ENCODE assay signal across 8 mouse cellular contexts in genomic region chr16:76432304-76432703, GRCm38 (mm10). TPM values are rescaled to one million over a fixed set of nuclear protein-coding genes. Genes with fewer than 3 reads are reported as not detected.
DNase-seq lines count a peak whose midpoint lies in the region; ATAC-seq and TF ChIP-seq lines count a peak whose summit lies in the region.

No protein-coding gene starts in this region.

- H3K4me3 ChIP-seq in midbrain, postnatal 0 days (ENCODE audit: low read depth, low read length) = no peak overlapping the region
- no peak overlapping the region for H3K4me3 ChIP-seq in midbrain, embryonic 11.5 days (ENCODE audit: low read depth, low read length)
- H3K4me3 ChIP-seq in lung, adult 2 months (replicated peaks; ENCODE audit: extremely low read depth, low read depth, low read length) = no peak overlapping the region

- DNase-seq in midbrain, postnatal 0 days (ENCODE audit: low spot score) = peak; percentile 40
- no peak for DNase-seq in midbrain, embryonic 11.5 days (ENCODE audit: low spot score, missing footprints)
- peak; percentile 63 to 69 for DNase-seq in cerebellum, adult 18-20 months
- peak; percentile 88 for DNase-seq in gastrocnemius, postnatal 25 days
- peak; percentile 7 for DNase-seq in lung, adult 2 months
- peak; percentile 28 to 82 for DNase-seq in urinary bladder, postnatal 36 days (ENCODE audit: low spot score in 2 of 2)
- no peak for DNase-seq in c-Kit-positive CD71-positive TER-119-positive erythroid progenitor cells, embryonic 14.5 days (ENCODE audit: low spot score)
- DNase-seq in natural killer cell, adult 2 months (ENCODE audit: low spot score in 2 of 2) = no peak

- no peaks in the 10 kb centered on the region for H3K4me1 ChIP-seq in midbrain, postnatal 0 days (ENCODE audit: insufficient read depth, low read length)
- H3K4me1 ChIP-seq in midbrain, embryonic 11.5 days (ENCODE audit: control insufficient read depth, insufficient read depth, low read length) = no peaks in the 10 kb centered on the region
- no peaks in the 10 kb centered on the region for H3K4me1 ChIP-seq in lung, adult 2 months (ENCODE audit: control insufficient read depth, insufficient read depth, low read length)

- H3K9ac ChIP-seq in midbrain, postnatal 0 days (replicated peaks; ENCODE audit: low read length, poor library complexity, severe bottlenecking) = no peak overlapping the region
- H3K9ac ChIP-seq in midbrain, embryonic 11.5 days (ENCODE audit: low read length) = no peak overlapping the region

- no peaks in the 10 kb centered on the region for H3K9me3 ChIP-seq in midbrain, postnatal 0 days (ENCODE audit: low read length)
- H3K9me3 ChIP-seq in midbrain, embryonic 11.5 days (ENCODE audit: control insufficient read depth, low read length) = no peaks in the 10 kb centered on the region

- no peak for TF ChIP-seq CTCF in midbrain, postnatal 0 days (IDR thresholded peaks at IDR 0.05)
- TF ChIP-seq CTCF in lung, adult 2 months (IDR thresholded peaks at IDR 0.05; ENCODE audit: insufficient read depth, low read length) = no peak

- no peak overlapping the region for H3K4me2 ChIP-seq in midbrain, postnatal 0 days (ENCODE audit: low read depth, low read length, poor library complexity, severe bottlenecking)
- no peak overlapping the region for H3K4me2 ChIP-seq in midbrain, embryonic 11.5 days

- H3K27me3 ChIP-seq in midbrain, postnatal 0 days (ENCODE audit: insufficient read depth, low read length) = no peaks in the 10 kb centered on the region
- H3K27me3 ChIP-seq in midbrain, embryonic 11.5 days (ENCODE audit: control insufficient read depth, insufficient read depth, low read length) = no peaks in the 10 kb centered on the region

- no peak; the same call in 1 of the 2 replicates for ATAC-seq in midbrain, postnatal 0 days (ENCODE audit: low FRiP score)
- no peak for ATAC-seq in midbrain, embryonic 11.5 days (ENCODE audit: low FRiP score)

- no peak for TF ChIP-seq POLR2A in lung, adult 2 months (IDR thresholded peaks at IDR 0.05; ENCODE audit: borderline replicate concordance, extremely low read depth, low read depth, low read length)

- H3K36me3 ChIP-seq in midbrain, postnatal 0 days (ENCODE audit: insufficient read depth, low read length) = no peaks in the 10 kb centered on the region
- H3K36me3 ChIP-seq in midbrain, embryonic 11.5 days (ENCODE audit: control insufficient read depth, insufficient read depth, low read length) = no peaks in the 10 kb centered on the region

- WGBS in midbrain, postnatal 0 days = 80% methylated on average over 9 of the region's 9 CpGs
- 89% methylated on average over 9 of the region's 9 CpGs for WGBS in midbrain, embryonic 11.5 days
- 56% methylated on average over 9 of the region's 9 CpGs for WGBS in lung, adult 2 months

- H3K27ac ChIP-seq in midbrain, postnatal 0 days (ENCODE audit: low read depth, low read length) = no peak overlapping the region
- H3K27ac ChIP-seq in midbrain, embryonic 11.5 days (ENCODE audit: low read depth, low read length) = no peak overlapping the region

RNA-seq across cellular contexts. Expression of gene Nrip1, which starts 58.7 kb away (rescaled TPM):
- 33.7 and 55.8 TPM in 2 replicates for total RNA-seq in midbrain, postnatal 0 days (2014; rRNA removed)
- 27.2 and 29.5 TPM in 2 replicates for polyA plus RNA-seq in midbrain, postnatal 0 days (2015; fragmentation: Nextera tagmentation; extraction: Ambion mirVana)
- polyA plus RNA-seq in midbrain, embryonic 11.5 days (2014; fragmentation: Nextera tagmentation; extraction: Ambion mirVana) = 20.7 and 24.3 TPM in 2 replicates
- 10 to 100 TPM; 19.2 to 39.4 TPM for total RNA-seq in gastrocnemius, postnatal 25 days (2021)
- 7.6 and 8.0 TPM in 2 replicates for polyA plus RNA-seq in lung, adult 2 months (2012; rRNA removed)

Comparison
In these comparisons a context has a peak if more than half of its experiments do, and no peak if none do; other contexts are left out.
1. DNase-seq: peak in midbrain, postnatal 0 days (single experiment), cerebellum, adult 18-20 months (2 of 2), gastrocnemius, postnatal 25 days (single experiment), lung, adult 2 months (single experiment) and urinary bladder, postnatal 36 days (2 of 2); none in midbrain, embryonic 11.5 days (single experiment), c-Kit-positive CD71-positive TER-119-positive erythroid progenitor cells, embryonic 14.5 days (single experiment) and natural killer cell, adult 2 months (0 of 2).